Mouse (Mus musculus): Measurements from ENCODE around the gene Gm21586.
"Not testable (repeated sequence)": the region's sequence is repeated elsewhere in the genome, so short reads cannot be mapped to it uniquely, and the experiment has no call there.

The Gm21586 gene

GRCm38 (mm10) chr4:42439078-42439477 is at the start of gene Gm21586:
TSS of gene Gm21586 (plus strand) at chr4:42439378.
- DNase-seq, result not testable (repeated sequence)

GRCm38 (mm10) chr4:42466452-42466851 is 27.3 kb downstream of the Gm21586 start, which contains the start of gene Gm2163:
TSS of gene Gm2163 (plus strand) at chr4:42466752.
- DNase-seq, result not testable (repeated sequence)
